Mouse (Mus musculus): ENCODE measurements around the gene Pfkfb2. TPM values are rescaled to one million over a fixed set of nuclear protein-coding genes. Genes with fewer than 3 reads are reported as not detected.

Pfkfb2 gene
- 24.9 and 25.6 TPM in 2 replicates for polyA plus RNA-seq (2015; fragmentation: Nextera tagmentation; extraction: Ambion mirVana)

- Histone ChIP-seq H3K27ac (replicated peaks) (no peak within 1 kb of the TSS), H3K36me3 (no peaks in the 10 kb centered on the region), H3K9me3 (no peaks in the 10 kb centered on the region), H3K9ac (replicated peaks) (no peak within 1 kb of the TSS), H3K4me1 (no peaks in the 10 kb centered on the region), H3K4me2 (replicated peaks) (no peak within 1 kb of the TSS), H3K27me3 (no peaks in the 10 kb centered on the region), H3K4me3 (no peak within 1 kb of the TSS)
- ATAC-seq (replicated peaks), result no peak
- WGBS, result 88% methylated on average over 2 of the region's 2 CpGs
Measured at GRCm38 (mm10) chr1:130729153-130729552, at the start of gene Pfkfb2. Pfkfb2 (minus strand) TSS chr1:130729253.

DNA sequence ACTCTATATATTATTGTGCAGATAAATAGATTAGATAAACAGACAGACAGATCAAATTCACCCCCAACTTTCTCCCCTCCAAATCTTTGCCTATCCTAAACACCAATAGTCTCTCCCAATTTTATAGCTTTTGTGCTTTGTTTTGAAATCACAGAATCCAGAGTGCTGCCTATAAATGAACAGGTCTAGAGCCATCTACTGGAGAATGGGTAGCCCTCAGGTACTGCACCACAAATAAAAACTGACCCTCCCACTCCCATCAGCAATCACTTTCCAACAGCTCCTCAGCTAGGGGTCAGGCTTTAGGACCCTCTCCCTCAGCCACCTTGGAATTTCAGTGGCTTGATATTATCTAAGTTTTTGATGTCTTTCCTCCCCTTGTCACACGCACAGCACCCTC lies 47.6 kb upstream of the Pfkfb2 start:
- H3K9me3 ChIP-seq, result no peaks in the 10 kb centered on the region
- H3K27ac ChIP-seq (replicated peaks), result no peak overlapping the region
- H3K9ac ChIP-seq (replicated peaks), result no peak overlapping the region
- H3K4me2 ChIP-seq (replicated peaks), result no peak overlapping the region
- no peaks in the 10 kb centered on the region for H3K4me1 ChIP-seq
- no peak for ATAC-seq (replicated peaks)
- H3K27me3 ChIP-seq, result no peaks in the 10 kb centered on the region
- no peaks in the 10 kb centered on the region for H3K36me3 ChIP-seq
- H3K4me3 ChIP-seq, result no peak overlapping the region
- 89% methylated on average over 1 of the region's 1 CpGs for WGBS

GRCm38 (mm10) chr1:130775691-130776331 lies 46.8 kb upstream of the Pfkfb2 start:
- Histone ChIP-seq H3K4me3 (no peak overlapping the region), H3K9ac (replicated peaks) (no peak overlapping the region), H3K27ac (replicated peaks) (no peak overlapping the region), H3K4me1 (no peaks in the 10 kb centered on the region), H3K4me2 (replicated peaks) (no peak overlapping the region), H3K27me3 (no peaks in the 10 kb centered on the region), H3K36me3 (no peaks in the 10 kb centered on the region), H3K9me3 (no peaks in the 10 kb centered on the region)
- WGBS, result 79% methylated on average over 7 of the region's 7 CpGs
- no peak for ATAC-seq (replicated peaks)

GRCm38 (mm10) chr1:130775234-130775633 lies 46.2 kb upstream of the Pfkfb2 start:
- no peak for ATAC-seq (replicated peaks)
- Histone ChIP-seq H3K4me2 (replicated peaks) (no peak overlapping the region), H3K9me3 (no peaks in the 10 kb centered on the region), H3K36me3 (no peaks in the 10 kb centered on the region), H3K4me1 (no peaks in the 10 kb centered on the region), H3K4me3 (no peak overlapping the region), H3K27ac (replicated peaks) (no peak overlapping the region), H3K9ac (replicated peaks) (no peak overlapping the region), H3K27me3 (no peaks in the 10 kb centered on the region)
- 40% methylated on average over 2 of the region's 2 CpGs for WGBS

- no peaks in the 10 kb centered on the region for H3K9me3 ChIP-seq
- H3K36me3 ChIP-seq, result no peaks in the 10 kb centered on the region
- WGBS, result 74% methylated on average over 3 of the region's 3 CpGs
- no peak overlapping the region for H3K27ac ChIP-seq (replicated peaks)
- no peaks in the 10 kb centered on the region for H3K27me3 ChIP-seq
- no peak for ATAC-seq (replicated peaks)
- no peak overlapping the region for H3K4me2 ChIP-seq (replicated peaks)
- H3K9ac ChIP-seq (replicated peaks), result no peak overlapping the region
- H3K4me3 ChIP-seq, result no peak overlapping the region
- no peaks in the 10 kb centered on the region for H3K4me1 ChIP-seq
Measured at GRCm38 (mm10) chr1:130770981-130771494, 42.0 kb upstream of the Pfkfb2 start.

DNA sequence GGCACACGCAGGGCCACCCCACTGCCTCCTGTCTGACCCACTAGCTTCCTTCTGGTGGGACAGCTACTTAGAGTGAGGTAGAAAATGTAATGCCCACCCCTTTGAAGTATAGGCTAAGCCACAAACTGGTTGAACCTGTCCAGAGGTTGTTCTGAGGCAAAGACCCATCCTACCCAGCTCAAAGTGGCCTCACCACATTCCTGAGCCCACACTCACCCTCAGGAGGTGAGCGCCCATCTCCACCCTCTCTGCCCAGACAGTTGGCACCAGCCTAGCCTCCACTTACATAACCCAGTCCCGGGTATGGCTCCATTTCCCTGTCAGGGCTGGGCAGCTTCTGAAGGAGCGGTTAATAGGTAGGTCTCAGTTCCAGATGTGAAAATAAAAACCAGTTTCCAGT lies 41.4 kb upstream of the Pfkfb2 start:
- no peak for ATAC-seq (replicated peaks)
- H3K27me3 ChIP-seq, result no peaks in the 10 kb centered on the region
- no peak overlapping the region for H3K4me3 ChIP-seq

GRCm38 (mm10) chr1:130769925-130770324 lies 40.9 kb upstream of the Pfkfb2 start:
- Histone ChIP-seq H3K4me1 (no peaks in the 10 kb centered on the region), H3K27me3 (no peaks in the 10 kb centered on the region), H3K4me2 (replicated peaks) (no peak overlapping the region), H3K27ac (replicated peaks) (no peak overlapping the region), H3K4me3 (no peak overlapping the region), H3K9me3 (no peaks in the 10 kb centered on the region), H3K36me3 (no peaks in the 10 kb centered on the region), H3K9ac (replicated peaks) (no peak overlapping the region)
- 82% methylated on average over 2 of the region's 2 CpGs for WGBS
- no peak for ATAC-seq (replicated peaks)

More for the DNA sequence above, 41.4 kb upstream of the Pfkfb2 start:
- Histone ChIP-seq H3K27ac (replicated peaks) (no peak overlapping the region), H3K9me3 (no peaks in the 10 kb centered on the region), H3K4me2 (replicated peaks) (no peak overlapping the region), H3K9ac (replicated peaks) (no peak overlapping the region), H3K36me3 (no peaks in the 10 kb centered on the region), H3K4me1 (no peaks in the 10 kb centered on the region)
- WGBS, result 89% methylated on average over 4 of the region's 4 CpGs

DNA sequence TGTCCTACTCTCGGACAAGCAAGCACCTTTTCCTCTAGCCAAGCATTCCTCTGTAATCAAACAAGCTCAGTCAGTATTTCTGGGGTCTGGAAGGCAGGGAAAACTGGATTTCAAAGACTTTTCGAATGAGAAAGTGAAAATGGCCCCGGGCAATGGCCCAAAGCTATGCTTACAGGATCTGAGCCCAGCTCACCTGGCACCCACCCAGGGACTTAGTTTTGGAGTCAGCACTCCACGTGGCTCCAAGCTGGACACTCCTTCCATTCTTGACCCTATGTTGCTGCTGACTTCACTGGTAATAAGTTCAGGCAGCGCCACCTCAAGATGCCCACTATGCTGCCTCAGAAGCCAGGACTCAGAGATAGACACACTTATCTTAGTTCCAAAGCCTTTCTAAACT lies 38.0 kb upstream of the Pfkfb2 start:
- Histone ChIP-seq H3K4me3 (no peak overlapping the region), H3K9ac (replicated peaks) (no peak overlapping the region), H3K36me3 (no peaks in the 10 kb centered on the region), H3K27me3 (no peaks in the 10 kb centered on the region), H3K4me2 (replicated peaks) (no peak overlapping the region), H3K9me3 (no peaks in the 10 kb centered on the region), H3K27ac (replicated peaks) (no peak overlapping the region), H3K4me1 (no peaks in the 10 kb centered on the region)
- WGBS, result 85% methylated on average over 5 of the region's 5 CpGs
- no peak for ATAC-seq (replicated peaks)

DNA sequence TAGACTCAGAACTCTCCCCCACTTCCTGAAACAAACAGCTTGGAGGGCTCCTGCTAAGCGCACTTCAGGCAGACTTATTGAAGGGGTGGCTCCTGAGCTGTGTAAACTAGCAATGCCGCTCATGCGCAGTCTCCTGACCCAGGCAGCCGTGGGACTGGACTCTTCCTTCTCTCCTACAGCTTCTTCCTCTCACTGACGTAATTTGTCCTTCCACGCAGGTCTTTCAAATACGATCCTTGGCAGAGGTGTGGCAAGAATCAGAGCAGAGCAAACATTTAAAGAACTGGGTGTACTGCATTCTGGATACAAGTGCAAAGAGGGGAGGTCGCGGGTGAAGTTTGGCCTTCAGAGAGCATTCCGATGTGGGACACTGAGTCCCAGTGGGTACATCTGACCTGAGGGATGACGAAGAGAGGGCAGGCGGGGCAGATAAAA lies 35.0 kb upstream of the Pfkfb2 start:
- Histone ChIP-seq H3K9ac (replicated peaks) (no peak overlapping the region), H3K27ac (replicated peaks) (no peak overlapping the region), H3K27me3 (no peaks in the 10 kb centered on the region), H3K4me3 (no peak overlapping the region), H3K4me1 (no peaks in the 10 kb centered on the region), H3K4me2 (replicated peaks) (no peak overlapping the region), H3K9me3 (no peaks in the 10 kb centered on the region), H3K36me3 (no peaks in the 10 kb centered on the region)
- no peak for ATAC-seq (replicated peaks)
- 89% methylated on average over 12 of the region's 12 CpGs for WGBS

- Histone ChIP-seq H3K9ac (replicated peaks) (no peak overlapping the region), H3K36me3 (no peaks in the 10 kb centered on the region), H3K4me1 (no peaks in the 10 kb centered on the region), H3K4me3 (no peak overlapping the region), H3K27ac (replicated peaks) (no peak overlapping the region), H3K9me3 (no peaks in the 10 kb centered on the region), H3K27me3 (no peaks in the 10 kb centered on the region), H3K4me2 (replicated peaks) (no peak overlapping the region)
- no peak for ATAC-seq (replicated peaks)
- WGBS, result 73% methylated on average over 3 of the region's 3 CpGs
Measured at GRCm38 (mm10) chr1:130762045-130762760, 33.1 kb upstream of the Pfkfb2 start.

DNA sequence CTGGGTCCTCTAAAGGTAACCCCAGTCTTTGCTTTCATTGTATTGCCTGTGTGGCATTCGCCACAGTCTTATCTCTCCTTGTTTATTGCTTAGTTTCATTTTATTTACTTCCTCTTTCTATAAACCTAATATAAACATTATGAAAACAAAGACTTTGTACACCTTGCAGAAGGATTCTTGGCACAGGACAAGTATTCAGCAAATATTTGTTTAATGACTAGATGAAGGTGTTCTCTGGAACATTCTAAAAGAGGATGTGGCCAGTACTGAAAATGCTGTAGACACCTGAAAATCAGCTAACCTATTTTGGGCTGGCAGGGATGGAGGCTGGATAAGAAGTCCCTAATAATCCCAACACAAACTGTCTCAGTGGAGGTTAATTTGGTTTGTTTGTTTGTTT lies 32.5 kb upstream of the Pfkfb2 start:
- ATAC-seq (replicated peaks), result no peak
- no peaks in the 10 kb centered on the region for H3K9me3 ChIP-seq
- H3K4me2 ChIP-seq (replicated peaks), result no peak overlapping the region
- H3K36me3 ChIP-seq, result no peaks in the 10 kb centered on the region
- H3K4me1 ChIP-seq, result no peaks in the 10 kb centered on the region
- WGBS, result 76% methylated on average over 1 of the region's 1 CpGs
- no peak overlapping the region for H3K27ac ChIP-seq (replicated peaks)
- no peak overlapping the region for H3K9ac ChIP-seq (replicated peaks)
- H3K27me3 ChIP-seq, result no peaks in the 10 kb centered on the region
- no peak overlapping the region for H3K4me3 ChIP-seq

DNA sequence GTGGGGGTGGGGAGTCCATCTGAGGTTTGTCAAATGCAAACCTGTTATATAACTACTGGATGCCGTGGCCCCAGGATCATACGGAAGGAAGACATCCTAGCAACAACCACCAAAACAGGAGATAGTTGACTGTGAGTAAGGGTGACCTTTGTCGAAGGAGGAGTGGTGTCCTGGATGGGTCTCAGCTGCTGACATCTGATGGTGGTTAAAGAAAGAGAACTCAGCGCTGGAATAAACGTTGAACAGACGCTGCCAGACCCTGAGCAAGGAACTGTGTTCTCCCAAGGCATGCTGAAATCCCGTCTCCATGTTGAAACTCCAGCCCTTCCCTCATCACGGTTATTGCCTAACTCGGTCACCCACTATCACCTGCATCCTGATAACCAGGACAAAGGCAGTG lies 30.6 kb upstream of the Pfkfb2 start:
- Histone ChIP-seq H3K4me2 (replicated peaks) (no peak overlapping the region), H3K27me3 (no peaks in the 10 kb centered on the region), H3K9me3 (no peaks in the 10 kb centered on the region), H3K27ac (replicated peaks) (no peak overlapping the region), H3K36me3 (no peaks in the 10 kb centered on the region), H3K9ac (replicated peaks) (no peak overlapping the region), H3K4me3 (no peak overlapping the region), H3K4me1 (no peaks in the 10 kb centered on the region)
- no peak for ATAC-seq (replicated peaks)
- 88% methylated on average over 9 of the region's 9 CpGs for WGBS
